Mouse (Mus musculus) G1E-ER4 (cell line): ENCODE results near the gene Glyat. TPM values are rescaled to one million over a fixed set of nuclear protein-coding genes. Genes with fewer than 3 reads are reported as not detected.

Experiments
- GATA1 ChIP-seq: IDR thresholded peaks from one replicate; pipeline ENCODE4 v1.8.0; 2012; ENCODE audit warnings: low read length, inconsistent platforms
- polyA plus RNA-seq: library from polyadenylated mRNA; stranded (reverse); fragments of >175 nt; gene quantifications from 2 replicates; pipeline ENCODE4 v1.2.3, GENCODE M21; 2012

Glyat gene
- not detected in 2 replicates for polyA plus RNA-seq

- TF ChIP-seq GATA1: no peak
Measured at GRCm38 (mm10) chr19:12633176-12633575, at the start of gene Glyat. Gene Glyat (plus strand): TSS chr19:12633308.

DNA sequence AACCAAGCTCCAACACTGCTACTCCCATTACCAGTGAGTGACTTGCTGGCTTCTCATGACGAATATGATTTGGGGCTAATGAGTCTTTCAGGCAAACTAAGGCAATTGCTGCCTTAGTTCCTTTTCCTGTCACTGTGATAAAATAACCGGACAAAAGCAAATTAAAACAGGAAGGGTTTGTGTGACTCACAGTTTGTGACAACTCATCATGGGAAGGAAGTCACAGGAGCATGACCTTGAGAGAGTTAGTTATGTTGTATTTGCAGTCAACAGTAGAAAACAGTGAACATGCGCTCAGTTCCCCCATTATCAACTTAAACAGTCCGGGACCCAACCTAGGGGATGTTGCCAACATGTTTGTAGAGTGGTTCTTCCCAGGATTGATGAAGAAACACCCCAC is 47.8 kb upstream of the Glyat start:
- no peak for TF ChIP-seq GATA1

DNA sequence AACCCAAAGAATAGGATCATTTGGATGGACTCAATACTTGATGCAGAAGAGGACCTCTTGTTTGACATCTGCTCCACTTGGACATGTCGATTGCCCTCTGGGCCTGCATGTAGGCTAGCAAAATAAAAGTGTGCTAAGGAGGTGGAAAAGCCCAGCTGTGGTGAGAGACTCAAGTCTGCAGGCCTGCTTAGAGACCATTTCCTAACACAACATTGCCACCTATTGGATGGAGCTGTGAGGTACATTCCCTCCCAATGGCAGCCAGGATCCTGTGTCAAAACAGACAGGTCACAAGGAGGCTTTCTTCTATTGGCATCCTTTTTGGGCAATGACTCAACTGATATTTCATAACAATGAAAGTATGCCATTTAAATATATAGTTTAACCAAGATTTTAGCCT is 41.2 kb upstream of the Glyat start:
- TF ChIP-seq GATA1: no peak

DNA sequence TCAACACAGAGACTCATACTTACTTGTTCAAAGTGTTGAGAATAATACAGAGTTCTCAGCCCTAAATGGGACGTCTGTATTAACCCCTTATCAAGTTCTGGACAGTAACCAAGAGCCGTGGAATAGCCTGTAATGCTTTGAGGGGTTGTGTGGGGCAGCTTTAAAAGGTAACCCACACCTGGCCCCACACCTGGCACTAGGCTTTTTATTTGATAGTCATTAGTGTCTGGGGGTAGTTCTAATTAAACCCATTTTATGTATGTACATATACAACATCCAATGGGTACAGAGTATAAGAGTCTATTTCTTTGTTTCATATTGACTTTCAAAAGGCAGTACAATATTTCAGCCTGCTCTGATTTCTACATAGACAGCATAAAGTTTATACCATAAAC is 38.0 kb upstream of the Glyat start:
- TF ChIP-seq GATA1: no peak

DNA sequence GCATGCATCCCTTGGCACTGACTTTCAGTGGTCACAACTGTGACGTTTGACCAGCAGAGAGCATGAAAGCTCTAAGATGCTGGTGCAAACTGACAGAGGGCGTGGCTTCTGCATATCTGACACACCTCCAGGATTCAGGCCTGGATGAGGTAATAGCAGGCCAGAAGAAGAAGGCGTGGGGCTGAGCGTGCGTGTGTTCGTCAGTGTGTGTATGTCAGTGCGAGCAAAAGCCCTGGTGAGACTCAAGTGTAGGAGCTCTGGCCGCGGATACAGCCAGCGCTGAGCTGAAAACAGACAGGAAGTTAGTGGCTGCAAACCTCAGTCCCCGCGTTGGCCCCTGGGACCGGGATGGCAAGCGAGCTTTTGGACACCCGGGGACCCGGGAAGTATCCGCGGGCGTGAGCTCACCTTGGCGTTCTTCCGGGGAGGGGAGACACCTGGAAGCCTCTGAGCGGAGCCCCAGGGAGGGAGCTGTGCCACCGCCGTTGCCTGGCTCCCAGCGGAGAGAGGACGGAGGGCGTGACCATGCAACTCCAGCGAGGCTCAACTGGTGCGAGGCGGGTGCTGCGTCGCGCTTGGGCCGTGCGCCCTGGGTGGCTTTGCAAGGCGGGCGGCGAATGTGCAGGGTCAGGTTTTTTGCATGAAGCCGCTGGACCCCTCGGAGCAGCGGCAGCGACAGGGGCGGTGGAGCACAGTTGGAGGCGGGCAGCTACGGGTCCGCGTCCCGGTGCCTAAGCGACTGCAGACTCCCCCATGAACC is 37.4 kb upstream of the Glyat start:
- no peak for TF ChIP-seq GATA1

- TF ChIP-seq GATA1: no peak
Measured at GRCm38 (mm10) chr19:12596290-12597072, 36.6 kb upstream of the Glyat start.

- no peak for TF ChIP-seq GATA1
Measured at GRCm38 (mm10) chr19:12597073-12597405, 36.1 kb upstream of the Glyat start.

DNA sequence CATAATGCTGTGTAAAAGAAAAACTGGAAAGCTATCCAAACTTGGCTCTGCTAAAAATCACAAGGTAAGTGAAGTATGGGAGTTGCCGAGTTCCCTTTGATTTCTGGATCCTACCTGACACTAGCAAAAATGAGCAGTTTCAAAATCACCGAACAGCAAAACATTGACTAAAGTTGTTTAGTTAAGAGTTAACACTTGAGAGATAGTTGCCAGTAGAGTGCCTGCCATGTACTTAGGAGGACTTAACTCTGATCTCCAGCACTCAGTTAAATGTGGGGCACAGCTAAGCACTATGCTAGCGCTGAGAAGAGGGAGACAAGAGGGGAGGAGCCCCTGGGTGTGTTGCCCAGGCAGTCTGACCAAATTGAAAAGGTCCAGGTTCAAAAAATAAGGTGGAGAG is 34.4 kb upstream of the Glyat start:
- no peak for TF ChIP-seq GATA1

- no peak for TF ChIP-seq GATA1
Measured at GRCm38 (mm10) chr19:12599674-12600073, 33.4 kb upstream of the Glyat start, which contains the start of gene Gm4952. Gene Gm4952 (plus strand): TSS chr19:12599974.

DNA sequence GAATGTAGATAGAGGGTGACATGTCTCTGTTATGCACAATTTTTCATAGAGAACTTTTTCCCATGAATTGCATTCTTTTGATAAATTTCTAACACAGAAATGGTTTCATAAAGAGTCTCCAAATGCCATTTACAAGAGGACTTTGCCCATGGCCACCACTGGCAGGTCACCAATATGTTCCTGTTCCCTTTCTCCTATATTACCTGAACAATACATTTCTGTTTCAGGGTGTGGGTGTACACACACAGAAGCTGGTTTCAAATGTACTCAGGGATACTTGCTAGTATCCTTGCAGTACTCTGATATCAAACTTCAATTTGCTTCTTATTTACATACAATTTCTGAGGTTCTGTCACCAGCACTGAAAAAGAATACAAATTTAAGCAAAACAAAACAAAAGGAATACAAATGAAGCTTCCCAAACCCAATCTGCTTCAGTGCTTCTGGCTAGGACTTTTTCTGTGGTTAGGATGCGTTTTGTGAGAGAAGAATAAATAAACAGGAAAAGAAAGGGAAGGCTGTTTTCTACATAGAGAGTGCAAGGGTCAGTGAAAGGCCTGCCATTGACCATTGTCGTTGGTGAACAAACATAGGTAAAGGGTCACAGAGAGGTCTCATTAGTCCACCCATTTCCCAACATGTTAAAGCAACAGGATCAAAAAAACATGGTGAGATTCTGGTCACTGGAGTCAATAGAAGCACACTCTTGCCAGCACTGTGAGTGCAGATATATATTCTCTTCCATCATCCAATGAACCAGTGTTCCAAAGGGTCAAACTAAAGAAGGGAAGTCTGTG is 32.2 kb upstream of the Glyat start:
- no peak for TF ChIP-seq GATA1

GRCm38 (mm10) chr19:12608336-12608735 is 24.8 kb upstream of the Glyat start:
- TF ChIP-seq GATA1: no peak

GRCm38 (mm10) chr19:12613646-12614045 is 19.5 kb upstream of the Glyat start:
- no peak for TF ChIP-seq GATA1

- no peak for TF ChIP-seq GATA1
Measured at GRCm38 (mm10) chr19:12634259-12634658, 1.2 kb downstream of the Glyat start.

- no peak for TF ChIP-seq GATA1
Measured at GRCm38 (mm10) chr19:12634963-12635362, 1.9 kb downstream of the Glyat start.

GRCm38 (mm10) chr19:12636863-12637262 is 3.8 kb downstream of the Glyat start:
- no peak for TF ChIP-seq GATA1

- TF ChIP-seq GATA1: no peak
Measured at GRCm38 (mm10) chr19:12638049-12638448, 4.9 kb downstream of the Glyat start.
